Mouse (Mus musculus) stomach, postnatal 0 days (tissue): ENCODE measurements at regions not wholly inside any gene's neighbourhood (a gene's known extent, or its start where the extent isn't known, plus 50 kb on each side); places are given as distances from the start of the nearest gene placed in this dataset.

ENCODE experiments used
- ATAC-seq: fragments of 200-750 bp; cut with Nextera tagmentation; 2 replicates; pipeline ENCODE4 v1.8.0; 2017; ENCODE audit not compliant: low FRiP score, low TSS enrichment
- DNase-seq: peaks from one replicate; pipeline ENCODE4 v3.0.0-alpha.2; 2016; ENCODE audit warnings: low spot score
- H3K27ac ChIP-seq: fragments of 300-500 bp; sonication (generic); replicated peaks from 2 replicates; pipeline ENCODE4 v1.5.1; 2014; ENCODE audit warnings: mild to moderate bottlenecking, control low read depth
- H3K27me3 ChIP-seq: fragments of 300-500 bp; sonication (generic); 2 replicates; pipeline ENCODE4 v1.6.1; 2014; ENCODE audit warnings: low read length; ENCODE audit not compliant: control insufficient read depth, insufficient read depth
- H3K36me3 ChIP-seq: fragments of 300-500 bp; sonication (generic); 2 replicates; pipeline ENCODE4 v1.6.1; 2014; ENCODE audit warnings: low read length, mixed read lengths; ENCODE audit not compliant: control insufficient read depth, insufficient read depth
- H3K4me1 ChIP-seq: fragments of 300-500 bp; sonication (generic); replicated peaks from 2 replicates; pipeline ENCODE4 v1.6.1; 2014; ENCODE audit warnings: antibody characterized with exemption; ENCODE audit not compliant: control insufficient read depth, insufficient read depth
- H3K4me2 ChIP-seq: fragments of 300-500 bp; sonication (generic); replicated peaks from 2 replicates; pipeline ENCODE4 v1.6.1; 2014; ENCODE audit warnings: low read depth, mild to moderate bottlenecking, control low read depth, moderate library complexity
- H3K4me3 ChIP-seq: fragments of 300-500 bp; sonication (generic); 2 replicates; pipeline ENCODE4 v1.5.1; 2014; ENCODE audit warnings: low read depth, low read length, control low read depth
- H3K9ac ChIP-seq: fragments of 300-500 bp; sonication (generic); 2 replicates; pipeline ENCODE4 v1.6.1; 2014; ENCODE audit warnings: mild to moderate bottlenecking, low read length, control low read depth, mixed read lengths
- H3K9me3 ChIP-seq: fragments of 300-500 bp; sonication (generic); 2 replicates; pipeline ENCODE4 v1.6.1; 2016; ENCODE audit warnings: low read length; ENCODE audit not compliant: control insufficient read depth
- CTCF ChIP-seq: IDR thresholded peaks from 2 replicates; pipeline ENCODE4 v1.5.1; 2016; ENCODE audit warnings: antibody characterized with exemption, low read depth, mild to moderate bottlenecking, moderate library complexity
- EP300 ChIP-seq: optimal IDR thresholded peaks from 2 replicates; pipeline ENCODE3; 2016; ENCODE audit warnings: antibody characterized with exemption
- WGBS: fragments of 180-500 bp; shearing (Covaris S2); extraction: QIAGEN DNeasy Blood & Tissue Kit; methylation state at CpG from one replicate; pipeline ENCODE4 v1.1.7; 2014; 5-methylcytosine and 5-hydroxymethylcytosine counted together

GRCm38 (mm10) chr14:29862032-29862431, 106.1 kb upstream of the Selenok start:
- H3K27me3 ChIP-seq, result no peaks in the 10 kb centered on the region
- 85% methylated on average over 1 of the region's 1 CpGs for WGBS
- H3K4me1 ChIP-seq, result no peaks in the 10 kb centered on the region
- H3K27ac ChIP-seq, result no peak overlapping the region
- H3K9ac ChIP-seq, result no peak overlapping the region
- no peak overlapping the region for H3K4me3 ChIP-seq
- H3K36me3 ChIP-seq, result no peaks in the 10 kb centered on the region
- DNase-seq (no peak), ATAC-seq (no peak)
- H3K9me3 ChIP-seq, result no peaks in the 10 kb centered on the region
- no peak overlapping the region for H3K4me2 ChIP-seq
- TF ChIP-seq CTCF (no peak), EP300 (no peak)

GRCm38 (mm10) chr14:29866455-29867275, 101.4 kb upstream of the Selenok start:
- ATAC-seq (no peak), DNase-seq (no peak)
- WGBS, result 67% methylated on average over 7 of the region's 7 CpGs
- Histone ChIP-seq H3K4me3 (no peak overlapping the region), H3K9me3 (no peaks in the 10 kb centered on the region), H3K27me3 (no peaks in the 10 kb centered on the region), H3K9ac (no peak overlapping the region), H3K4me2 (no peak overlapping the region), H3K4me1 (no peaks in the 10 kb centered on the region), H3K36me3 (no peaks in the 10 kb centered on the region), H3K27ac (no peak overlapping the region)
- TF ChIP-seq CTCF, result no peak
- no peak for TF ChIP-seq EP300

GRCm38 (mm10) chr14:29867311-29867710, 100.8 kb upstream of the Selenok start:
- WGBS, result 40% methylated on average over 6 of the region's 6 CpGs
- no peak for TF ChIP-seq CTCF
- TF ChIP-seq EP300, result no peak
- H3K4me3 ChIP-seq, result no peak overlapping the region
- H3K36me3 ChIP-seq, result no peaks in the 10 kb centered on the region
- no peaks in the 10 kb centered on the region for H3K9me3 ChIP-seq
- no peak overlapping the region for H3K9ac ChIP-seq
- DNase-seq (peak; percentile 15), ATAC-seq (peak; percentile 71; the same call in 1 of the 2 replicates)
- H3K27ac ChIP-seq, result no peak overlapping the region
- H3K27me3 ChIP-seq, result no peaks in the 10 kb centered on the region
- no peak overlapping the region for H3K4me2 ChIP-seq
- no peaks in the 10 kb centered on the region for H3K4me1 ChIP-seq

DNA sequence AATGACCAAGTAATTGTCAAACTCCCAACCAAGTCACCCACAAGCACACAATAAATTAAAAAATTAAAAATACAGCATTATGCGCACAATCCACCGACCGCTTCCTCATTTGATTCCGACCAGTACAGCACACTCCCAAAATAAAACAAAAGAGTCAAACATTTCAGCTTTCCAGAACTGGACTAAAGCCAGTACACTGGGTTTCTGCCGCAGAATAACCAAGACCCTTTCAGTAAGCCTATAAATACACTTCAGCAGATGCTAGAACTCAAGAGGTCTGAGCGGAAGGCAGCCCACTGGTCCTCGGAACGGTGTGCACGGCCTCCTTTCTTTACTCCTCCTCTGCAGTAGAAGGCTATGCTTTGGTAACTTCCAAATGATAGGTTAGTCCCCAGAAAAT, 98.2 kb upstream of the Selenok start:
- ATAC-seq, result no peak
- DNase-seq, result no peak
- H3K9me3 ChIP-seq, result no peaks in the 10 kb centered on the region
- no peaks in the 10 kb centered on the region for H3K27me3 ChIP-seq
- WGBS, result 51% methylated on average over 9 of the region's 9 CpGs
- H3K4me1 ChIP-seq, result no peaks in the 10 kb centered on the region
- no peak overlapping the region for H3K4me2 ChIP-seq
- no peak overlapping the region for H3K9ac ChIP-seq
- H3K36me3 ChIP-seq, result no peaks in the 10 kb centered on the region
- TF ChIP-seq CTCF (no peak), EP300 (no peak)
- H3K27ac ChIP-seq, result no peak overlapping the region
- no peak overlapping the region for H3K4me3 ChIP-seq

GRCm38 (mm10) chr14:29876668-29877067, 91.4 kb upstream of the Selenok start:
- no peak overlapping the region for H3K4me2 ChIP-seq
- no peaks in the 10 kb centered on the region for H3K36me3 ChIP-seq
- H3K9ac ChIP-seq, result no peak overlapping the region
- TF ChIP-seq EP300 (no peak), CTCF (no peak)
- H3K4me3 ChIP-seq, result no peak overlapping the region
- WGBS, result 81% methylated on average over 4 of the region's 4 CpGs
- no peak for DNase-seq
- no peaks in the 10 kb centered on the region for H3K9me3 ChIP-seq
- no peaks in the 10 kb centered on the region for H3K27me3 ChIP-seq
- no peak overlapping the region for H3K27ac ChIP-seq
- no peaks in the 10 kb centered on the region for H3K4me1 ChIP-seq
- no peak for ATAC-seq

GRCm38 (mm10) chr14:29877671-29878422, 90.3 kb upstream of the Selenok start:
- TF ChIP-seq CTCF (no peak), EP300 (no peak)
- Histone ChIP-seq H3K9ac (no peak overlapping the region), H3K27me3 (no peaks in the 10 kb centered on the region), H3K27ac (no peak overlapping the region), H3K4me1 (no peaks in the 10 kb centered on the region), H3K9me3 (no peaks in the 10 kb centered on the region), H3K4me3 (no peak overlapping the region), H3K36me3 (no peaks in the 10 kb centered on the region), H3K4me2 (no peak overlapping the region)
- no peak for ATAC-seq
- DNase-seq, result no peak
- 57% methylated on average over 11 of the region's 11 CpGs for WGBS
